Mouse (Mus musculus): ENCODE measurements around the gene Elane. TPM values are rescaled to one million over a fixed set of nuclear protein-coding genes. Genes with fewer than 3 reads are reported as not detected.

Elane gene
- polyA plus RNA-seq, 1 experiment from 2014 or later, result not detected

DNA sequence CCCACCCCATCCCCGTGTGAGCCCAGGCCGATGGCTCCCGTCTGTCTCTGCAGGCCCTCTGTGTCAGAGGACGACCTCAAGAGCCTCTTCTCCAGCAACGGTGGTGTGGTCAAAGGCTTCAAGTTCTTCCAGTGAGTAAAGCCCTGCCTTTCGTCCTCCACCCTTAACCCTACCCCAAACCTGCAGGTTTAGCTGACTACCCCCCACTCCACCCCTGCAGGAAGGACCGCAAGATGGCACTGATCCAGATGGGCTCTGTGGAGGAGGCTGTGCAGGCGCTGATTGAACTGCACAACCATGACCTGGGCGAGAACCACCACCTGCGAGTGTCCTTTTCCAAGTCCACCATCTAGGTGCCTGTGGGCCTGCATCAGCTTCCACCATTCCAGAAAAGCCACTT lies 23.1 kb upstream of the Elane start:
- ATAC-seq, result no peak
- Histone ChIP-seq H3K4me1 (replicated peaks; ENCODE audit: control insufficient read depth, insufficient read depth, low read length) (peaks cover 20% of the 10 kb centered on the region), H3K4me2 (ENCODE audit: low read length) (no peak overlapping the region), H3K27me3 (replicated peaks; ENCODE audit: control insufficient read depth, insufficient read depth, low read length) (no peaks in the 10 kb centered on the region), H3K9ac (replicated peaks; ENCODE audit: low read depth, low read length) (no peak overlapping the region), H3K4me3 (replicated peaks; ENCODE audit: low read length) (no peak overlapping the region), H3K36me3 (ENCODE audit: control insufficient read depth, insufficient read depth) (peaks cover 46% of the 10 kb centered on the region), H3K27ac (ENCODE audit: low read length) (no peak overlapping the region), H3K9me3 (ENCODE audit: control insufficient read depth, low read length) (no peaks in the 10 kb centered on the region)
- 72% methylated on average over 10 of the region's 10 CpGs for WGBS

DNA sequence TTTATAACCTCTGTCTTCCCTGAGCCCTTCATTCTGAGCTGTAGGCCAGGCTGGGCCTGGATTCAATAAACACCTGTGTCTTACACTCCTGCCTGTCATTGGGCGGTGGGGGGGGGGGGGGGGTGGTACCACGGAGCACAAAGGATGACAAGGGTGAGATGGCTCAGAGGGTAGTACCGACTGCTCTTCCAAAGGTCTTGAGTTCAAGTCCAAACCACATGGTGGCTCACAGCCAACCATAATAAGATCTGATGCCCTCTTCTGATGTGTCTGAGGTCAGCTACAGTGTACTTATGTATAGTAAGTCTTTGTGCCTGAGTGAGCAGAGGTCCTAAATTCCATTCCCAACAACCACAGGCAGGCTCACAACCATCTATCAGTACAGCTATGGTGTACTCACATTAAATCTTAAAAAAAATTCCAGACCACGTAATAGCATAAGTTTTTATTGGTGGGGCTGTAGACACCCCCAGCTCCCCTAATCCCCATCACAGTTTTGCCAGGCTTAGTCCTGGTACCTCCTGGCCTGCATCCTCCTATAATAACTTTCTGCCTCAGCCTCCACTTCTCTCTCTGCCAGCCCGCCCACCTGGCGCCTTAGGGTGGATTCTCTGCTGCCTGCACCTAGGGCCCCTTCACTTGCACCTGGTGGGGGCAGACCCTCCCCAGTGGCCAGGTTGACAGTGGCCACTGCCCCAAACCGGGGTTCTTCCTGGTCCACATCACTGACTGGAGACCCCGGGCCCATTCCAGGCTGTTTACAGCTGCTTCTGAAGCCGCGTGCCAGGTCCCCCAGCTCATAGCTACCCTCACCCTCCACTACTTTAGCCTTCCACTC lies 21.5 kb upstream of the Elane start:
- H3K9ac ChIP-seq (replicated peaks; ENCODE audit: low read depth, low read length), result no peak overlapping the region
- H3K36me3 ChIP-seq (ENCODE audit: control insufficient read depth, insufficient read depth), result peaks cover 41% of the 10 kb centered on the region
- no peak overlapping the region for H3K4me2 ChIP-seq (ENCODE audit: low read length)
- no peaks in the 10 kb centered on the region for H3K9me3 ChIP-seq (ENCODE audit: control insufficient read depth, low read length)
- peaks cover 16% of the 10 kb centered on the region for H3K4me1 ChIP-seq (replicated peaks; ENCODE audit: control insufficient read depth, insufficient read depth, low read length)
- H3K4me3 ChIP-seq (replicated peaks; ENCODE audit: low read length), result no peak overlapping the region
- 51% methylated on average over 10 of the region's 10 CpGs for WGBS
- 0 out of 2 replicates have a peak overlapping the region, but pooled peaks have one; percentile 25 for H3K27ac ChIP-seq (ENCODE audit: low read length)
- no peaks in the 10 kb centered on the region for H3K27me3 ChIP-seq (replicated peaks; ENCODE audit: control insufficient read depth, insufficient read depth, low read length)
- peak; percentile 1; the same call in 1 of the 2 replicates for ATAC-seq

GRCm38 (mm10) chr10:79865189-79865601 lies 20.9 kb upstream of the Elane start:
- no peaks in the 10 kb centered on the region for H3K27me3 ChIP-seq (replicated peaks; ENCODE audit: control insufficient read depth, insufficient read depth, low read length)
- H3K4me2 ChIP-seq (ENCODE audit: low read length), result no peak overlapping the region
- no peak overlapping the region for H3K9ac ChIP-seq (replicated peaks; ENCODE audit: low read depth, low read length)
- no peak overlapping the region for H3K4me3 ChIP-seq (replicated peaks; ENCODE audit: low read length)
- ATAC-seq, result peak; percentile 20; the same call in 1 of the 2 replicates
- H3K4me1 ChIP-seq (replicated peaks; ENCODE audit: control insufficient read depth, insufficient read depth, low read length), result peaks cover 17% of the 10 kb centered on the region
- no peak overlapping the region for H3K27ac ChIP-seq (ENCODE audit: low read length)
- H3K36me3 ChIP-seq (ENCODE audit: control insufficient read depth, insufficient read depth), result peaks cover 38% of the 10 kb centered on the region
- no peaks in the 10 kb centered on the region for H3K9me3 ChIP-seq (ENCODE audit: control insufficient read depth, low read length)
- WGBS, result 65% methylated on average over 12 of the region's 12 CpGs

DNA sequence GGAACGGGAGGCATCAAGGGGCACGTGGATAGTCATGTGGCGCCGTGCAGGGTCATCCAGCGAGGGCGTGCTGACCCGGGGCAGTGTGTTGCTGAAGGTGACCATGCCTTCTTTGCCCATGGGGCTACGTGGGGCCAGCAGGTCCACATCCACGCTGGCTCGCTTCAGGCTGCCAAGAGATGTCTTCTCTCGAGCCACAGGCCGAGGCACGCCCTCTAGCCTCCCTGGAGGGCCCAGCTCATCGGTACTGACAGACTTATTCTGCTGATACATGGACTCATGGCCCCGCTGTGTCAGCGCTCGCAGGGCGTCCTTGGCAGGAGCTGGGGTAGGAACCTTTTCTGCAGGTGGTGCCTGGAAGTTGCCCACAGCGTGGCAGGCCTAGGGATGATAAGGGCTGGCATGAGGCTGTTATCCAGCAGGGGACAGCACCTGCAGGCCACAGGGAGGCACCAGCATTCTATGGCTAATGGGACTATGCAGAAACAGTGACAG lies 20.2 kb upstream of the Elane start:
- Histone ChIP-seq H3K9me3 (ENCODE audit: control insufficient read depth, low read length) (no peaks in the 10 kb centered on the region), H3K4me3 (replicated peaks; ENCODE audit: low read length) (no peak overlapping the region), H3K9ac (replicated peaks; ENCODE audit: low read depth, low read length) (no peak overlapping the region), H3K27ac (ENCODE audit: low read length) (no peak overlapping the region), H3K27me3 (replicated peaks; ENCODE audit: control insufficient read depth, insufficient read depth, low read length) (no peaks in the 10 kb centered on the region), H3K4me2 (ENCODE audit: low read length) (no peak overlapping the region), H3K36me3 (ENCODE audit: control insufficient read depth, insufficient read depth) (peaks cover 32% of the 10 kb centered on the region), H3K4me1 (replicated peaks; ENCODE audit: control insufficient read depth, insufficient read depth, low read length) (peaks cover 19% of the 10 kb centered on the region)
- no peak for ATAC-seq
- 78% methylated on average over 19 of the region's 19 CpGs for WGBS

- WGBS, result 83% methylated on average over 11 of the region's 11 CpGs
- Histone ChIP-seq H3K4me1 (replicated peaks; ENCODE audit: control insufficient read depth, insufficient read depth, low read length) (peaks cover 21% of the 10 kb centered on the region), H3K9ac (replicated peaks; ENCODE audit: low read depth, low read length) (no peak overlapping the region), H3K9me3 (ENCODE audit: control insufficient read depth, low read length) (no peaks in the 10 kb centered on the region), H3K4me2 (ENCODE audit: low read length) (no peak overlapping the region), H3K27ac (ENCODE audit: low read length) (no peak overlapping the region), H3K27me3 (replicated peaks; ENCODE audit: control insufficient read depth, insufficient read depth, low read length) (no peaks in the 10 kb centered on the region), H3K4me3 (replicated peaks; ENCODE audit: low read length) (no peak overlapping the region), H3K36me3 (ENCODE audit: control insufficient read depth, insufficient read depth) (peaks cover 25% of the 10 kb centered on the region)
- ATAC-seq, result no peak
These were observed 19.4 kb upstream of the Elane start for GRCm38 (mm10) chr10:79866601-79867000.

DNA sequence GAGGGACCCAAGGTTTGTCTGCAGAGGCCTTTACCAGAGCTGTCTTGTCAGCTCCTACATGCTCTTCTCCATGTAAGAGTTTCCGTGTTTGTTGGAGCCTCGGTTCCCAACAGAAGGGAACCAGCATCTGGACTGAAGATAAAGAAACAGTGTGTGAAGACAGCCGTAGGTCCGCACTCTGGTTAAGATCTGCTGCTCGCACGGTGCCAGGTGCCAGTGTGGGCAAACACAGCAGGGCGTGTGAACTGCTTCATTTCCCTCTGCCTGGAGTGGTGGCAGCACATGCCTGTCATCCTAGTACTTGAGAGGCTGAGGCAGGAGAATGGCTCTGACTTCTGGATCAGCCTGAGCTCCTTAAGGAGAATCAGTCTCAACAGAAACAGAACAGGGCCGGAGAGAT lies 14.2 kb upstream of the Elane start:
- peak overlapping the region; percentile 78 for H3K4me2 ChIP-seq (ENCODE audit: low read length)
- no peak overlapping the region for H3K27ac ChIP-seq (ENCODE audit: low read length)
- no peaks in the 10 kb centered on the region for H3K9me3 ChIP-seq (ENCODE audit: control insufficient read depth, low read length)
- WGBS, result 62% methylated on average over 8 of the region's 8 CpGs
- H3K9ac ChIP-seq (replicated peaks; ENCODE audit: low read depth, low read length), result no peak overlapping the region
- H3K27me3 ChIP-seq (replicated peaks; ENCODE audit: control insufficient read depth, insufficient read depth, low read length), result no peaks in the 10 kb centered on the region
- H3K36me3 ChIP-seq (ENCODE audit: control insufficient read depth, insufficient read depth), result peaks cover 4% of the 10 kb centered on the region; the same call in 1 of the 2 replicates
- ATAC-seq, result no peak
- 0 out of 2 replicates have a peak overlapping the region, but pooled peaks have one; percentile 4 for H3K4me3 ChIP-seq (replicated peaks; ENCODE audit: low read length)
- peaks cover 44% of the 10 kb centered on the region for H3K4me1 ChIP-seq (replicated peaks; ENCODE audit: control insufficient read depth, insufficient read depth, low read length)

DNA sequence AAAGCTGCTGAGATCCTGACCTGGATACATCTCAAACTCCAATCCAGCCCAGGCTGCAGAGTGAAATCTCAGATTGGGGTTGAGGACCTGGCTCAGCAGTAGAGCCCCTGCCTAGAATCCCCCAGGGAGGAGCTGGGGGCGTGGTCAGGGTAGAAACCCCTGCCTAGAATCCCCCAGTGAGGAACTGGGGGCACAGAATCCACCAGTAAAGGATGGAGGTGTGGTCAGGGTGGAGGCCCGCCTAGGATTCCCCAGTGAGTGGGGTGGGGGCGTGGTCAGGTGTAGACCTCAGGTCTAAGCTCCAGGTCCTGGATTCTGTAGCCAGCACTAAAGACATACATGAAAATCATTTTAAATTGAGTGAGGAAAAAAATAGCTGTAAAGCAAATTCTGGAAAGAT lies 13.2 kb upstream of the Elane start:
- ATAC-seq, result no peak

GRCm38 (mm10) chr10:79873313-79873712 lies 12.7 kb upstream of the Elane start:
- Histone ChIP-seq H3K9me3 (ENCODE audit: control insufficient read depth, low read length) (no peaks in the 10 kb centered on the region), H3K4me1 (replicated peaks; ENCODE audit: control insufficient read depth, insufficient read depth, low read length) (peaks cover 39% of the 10 kb centered on the region), H3K9ac (replicated peaks; ENCODE audit: low read depth, low read length) (peak overlapping the region; percentile 96), H3K4me2 (ENCODE audit: low read length) (peak overlapping the region; percentile 78), H3K4me3 (replicated peaks; ENCODE audit: low read length) (peak overlapping the region; percentile 85), H3K36me3 (ENCODE audit: control insufficient read depth, insufficient read depth) (peaks cover 4% of the 10 kb centered on the region; the same call in 1 of the 2 replicates), H3K27ac (ENCODE audit: low read length) (peak overlapping the region; percentile 97), H3K27me3 (replicated peaks; ENCODE audit: control insufficient read depth, insufficient read depth, low read length) (no peaks in the 10 kb centered on the region)
- under 1% methylated on average over 6 of the region's 6 CpGs for WGBS
- peak; percentile 9 for ATAC-seq

More for the DNA sequence above, 13.2 kb upstream of the Elane start:
- Histone ChIP-seq H3K9me3 (ENCODE audit: control insufficient read depth, low read length) (no peaks in the 10 kb centered on the region), H3K4me1 (replicated peaks; ENCODE audit: control insufficient read depth, insufficient read depth, low read length) (peaks cover 40% of the 10 kb centered on the region), H3K4me2 (ENCODE audit: low read length) (peak overlapping the region; percentile 78), H3K27ac (ENCODE audit: low read length) (peak overlapping the region; percentile 97), H3K4me3 (replicated peaks; ENCODE audit: low read length) (peak overlapping the region; percentile 85), H3K9ac (replicated peaks; ENCODE audit: low read depth, low read length) (peak overlapping the region; percentile 96), H3K36me3 (ENCODE audit: control insufficient read depth, insufficient read depth) (peaks cover 4% of the 10 kb centered on the region; the same call in 1 of the 2 replicates), H3K27me3 (replicated peaks; ENCODE audit: control insufficient read depth, insufficient read depth, low read length) (no peaks in the 10 kb centered on the region)
- WGBS, result 54% methylated on average over 3 of the region's 3 CpGs

GRCm38 (mm10) chr10:79873715-79874289 lies 12.2 kb upstream of the Elane start:
- Histone ChIP-seq H3K4me3 (replicated peaks; ENCODE audit: low read length) (peak overlapping the region; percentile 85), H3K36me3 (ENCODE audit: control insufficient read depth, insufficient read depth) (peaks cover 4% of the 10 kb centered on the region; the same call in 1 of the 2 replicates), H3K9me3 (ENCODE audit: control insufficient read depth, low read length) (no peaks in the 10 kb centered on the region), H3K9ac (replicated peaks; ENCODE audit: low read depth, low read length) (peak overlapping the region; percentile 96), H3K4me1 (replicated peaks; ENCODE audit: control insufficient read depth, insufficient read depth, low read length) (peaks cover 36% of the 10 kb centered on the region), H3K27me3 (replicated peaks; ENCODE audit: control insufficient read depth, insufficient read depth, low read length) (no peaks in the 10 kb centered on the region), H3K4me2 (ENCODE audit: low read length) (peak overlapping the region; percentile 78), H3K27ac (ENCODE audit: low read length) (peak overlapping the region; percentile 97)
- ATAC-seq, result peak; percentile 39
- WGBS, result under 1% methylated on average over 26 of the region's 26 CpGs

Measured in forebrain, embryonic 16.5 days (tissue).